Mouse (Mus musculus): ENCODE data around the gene Evi2.
A peak's percentile ranks its signal among the peaks of the same experiment; 100 is the strongest.

The Evi2 gene

GRCm38 (mm10) chr11:79530333-79530761 is at the start of gene Evi2, which contains the start of gene Evi2a:
Gene Evi2, minus strand, starts transcription at chr11:79530589.
Gene Evi2a, minus strand, starts transcription at chr11:79530609.
- peak; percentile 64 for DNase-seq (ENCODE audit: extremely low read depth, insufficient read length, low spot score)

GRCm38 (mm10) chr11:79577741-79578140 is 47.4 kb upstream of the Evi2 start:
- DNase-seq (ENCODE audit: extremely low read depth, insufficient read length, low spot score), result no peak

- DNase-seq (ENCODE audit: extremely low read depth, insufficient read length, low spot score), result no peak
Observed at GRCm38 (mm10) chr11:79575383-79576073, 45.1 kb upstream of the Evi2 start.

- DNase-seq (ENCODE audit: extremely low read depth, insufficient read length, low spot score), result no peak
Observed at GRCm38 (mm10) chr11:79573836-79574235, 43.4 kb upstream of the Evi2 start.

GRCm38 (mm10) chr11:79570319-79570718 is 39.9 kb upstream of the Evi2 start:
- DNase-seq (ENCODE audit: extremely low read depth, insufficient read length, low spot score), result no peak

GRCm38 (mm10) chr11:79568197-79568911 is 38.0 kb upstream of the Evi2 start:
- DNase-seq (ENCODE audit: extremely low read depth, insufficient read length, low spot score), result no peak

GRCm38 (mm10) chr11:79566947-79567346 is 36.6 kb upstream of the Evi2 start:
- DNase-seq (ENCODE audit: extremely low read depth, insufficient read length, low spot score), result no peak

GRCm38 (mm10) chr11:79563493-79563892 is 33.1 kb upstream of the Evi2 start:
- no peak for DNase-seq (ENCODE audit: extremely low read depth, insufficient read length, low spot score)

GRCm38 (mm10) chr11:79560536-79560935 is 30.1 kb upstream of the Evi2 start:
- DNase-seq (ENCODE audit: extremely low read depth, insufficient read length, low spot score), result no peak

GRCm38 (mm10) chr11:79552622-79553021 is 22.2 kb upstream of the Evi2 start:
- no peak for DNase-seq (ENCODE audit: extremely low read depth, insufficient read length, low spot score)

- DNase-seq (ENCODE audit: extremely low read depth, insufficient read length, low spot score), result no peak
Observed at GRCm38 (mm10) chr11:79536293-79536692, 5.9 kb upstream of the Evi2 start.

GRCm38 (mm10) chr11:79535554-79535953 is 5.2 kb upstream of the Evi2 start:
- DNase-seq (ENCODE audit: extremely low read depth, insufficient read length, low spot score), result no peak

GRCm38 (mm10) chr11:79533950-79534690 is 3.7 kb upstream of the Evi2 start:
- DNase-seq (ENCODE audit: extremely low read depth, insufficient read length, low spot score), result peak; percentile 76

- DNase-seq (ENCODE audit: extremely low read depth, insufficient read length, low spot score), result peak; percentile 15
Observed at GRCm38 (mm10) chr11:79533311-79533710, 2.9 kb upstream of the Evi2 start.

- no peak for DNase-seq (ENCODE audit: extremely low read depth, insufficient read length, low spot score)
Observed at GRCm38 (mm10) chr11:79531485-79531884, 1.1 kb upstream of the Evi2 start.

- no peak for DNase-seq (ENCODE audit: extremely low read depth, insufficient read length, low spot score)
Observed at GRCm38 (mm10) chr11:79530774-79531173, 385 bp upstream of the Evi2 start.

- DNase-seq (ENCODE audit: extremely low read depth, insufficient read length, low spot score), result no peak
Observed at GRCm38 (mm10) chr11:79529736-79530135, 653 bp downstream of the Evi2 start.

- DNase-seq (ENCODE audit: extremely low read depth, insufficient read length, low spot score), result no peak
Observed at GRCm38 (mm10) chr11:79529226-79529625, 1.2 kb downstream of the Evi2 start.

GRCm38 (mm10) chr11:79528601-79529000 is 1.8 kb downstream of the Evi2 start:
- no peak for DNase-seq (ENCODE audit: extremely low read depth, insufficient read length, low spot score)

GRCm38 (mm10) chr11:79527739-79528384 is 2.5 kb downstream of the Evi2 start:
- DNase-seq (ENCODE audit: extremely low read depth, insufficient read length, low spot score), result no peak

Data from 3134 (cell line).